Mouse (Mus musculus) forebrain, embryonic 13.5 days (tissue): ENCODE data around the gene Bbs10. TPM values are rescaled to one million over a fixed set of nuclear protein-coding genes. Genes with fewer than 3 reads are reported as not detected.

Experiments used
- ATAC-seq: fragments of 200-750 bp; cut with Nextera tagmentation; 2 replicates; pipeline ENCODE4 v1.8.0; 2017
- H3K27ac ChIP-seq: fragments of 300-500 bp; sonication (generic); 2 replicates; pipeline ENCODE4 v1.5.1; 2015; ENCODE audit warnings: inconsistent platforms, mild to moderate bottlenecking, moderate library complexity
- H3K27me3 ChIP-seq: fragments of 300-500 bp; sonication (generic); 2 replicates; pipeline ENCODE4 v1.6.1; 2015; ENCODE audit warnings: mild to moderate bottlenecking, inconsistent platforms
- H3K36me3 ChIP-seq: fragments of 300-500 bp; sonication (generic); 2 replicates; pipeline ENCODE4 v1.6.1; 2015; ENCODE audit warnings: mild to moderate bottlenecking, inconsistent platforms; ENCODE audit not compliant: poor library complexity, severe bottlenecking
- H3K4me1 ChIP-seq: fragments of 300-500 bp; sonication (generic); 2 replicates; pipeline ENCODE4 v1.6.1; 2015; ENCODE audit warnings: inconsistent platforms
- H3K4me2 ChIP-seq: fragments of 300-500 bp; sonication (generic); 2 replicates; pipeline ENCODE4 v1.6.1; 2015; ENCODE audit warnings: inconsistent platforms, mild to moderate bottlenecking, moderate library complexity
- H3K4me3 ChIP-seq: fragments of 300-500 bp; sonication (generic); 2 replicates; pipeline ENCODE4 v1.5.1; 2015; ENCODE audit warnings: mild to moderate bottlenecking, inconsistent platforms
- H3K9ac ChIP-seq: fragments of 300-500 bp; sonication (generic); 2 replicates; pipeline ENCODE4 v1.6.1; 2015; ENCODE audit warnings: mild to moderate bottlenecking, inconsistent platforms
- H3K9me3 ChIP-seq: fragments of 300-500 bp; sonication (generic); replicated peaks from 2 replicates; pipeline ENCODE4 v1.6.1; 2016; ENCODE audit warnings: inconsistent platforms
- WGBS: fragments of 180-500 bp; shearing (Covaris S2); methylation state at CpG from one replicate; pipeline ENCODE4 v1.1.7; 2015; 5-methylcytosine and 5-hydroxymethylcytosine counted together
- polyA plus RNA-seq: library from polyadenylated mRNA; unstranded; fragments of >200 nt; fragmentation: Nextera tagmentation; extraction: Ambion mirVana; gene quantifications from 2 replicates; pipeline ENCODE4 v1.2.1, GENCODE M21; 2015

The Bbs10 gene
- polyA plus RNA-seq, 1 experiment from 2014 or later = 6.8 TPM

DNA sequence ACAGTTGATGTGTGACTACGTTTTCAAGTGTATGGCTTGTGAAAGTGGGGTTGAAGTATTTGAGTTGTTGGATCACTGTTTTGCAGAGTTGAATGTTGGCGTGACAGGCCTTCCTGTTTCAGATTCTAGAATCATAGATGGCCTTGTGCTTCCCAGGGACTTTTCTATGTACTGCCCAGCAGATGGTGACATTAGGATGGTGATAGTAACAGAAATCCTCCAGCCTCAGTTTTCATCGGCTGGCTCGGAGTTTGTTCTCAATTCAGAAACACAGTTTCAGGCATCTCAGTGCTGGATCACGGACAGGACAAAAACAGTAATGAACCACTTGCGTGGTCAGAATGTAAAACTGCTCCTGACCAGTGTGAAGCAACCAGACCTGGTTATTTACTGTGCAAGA is 1.1 kb downstream of the Bbs10 start:
- Histone ChIP-seq H3K27me3 (no peaks in the 10 kb centered on the region), H3K36me3 (no peaks in the 10 kb centered on the region), H3K4me1 (peaks cover 8% of the 10 kb centered on the region; the same call in 1 of the 2 replicates), H3K9me3 (no peaks in the 10 kb centered on the region), H3K9ac (no peak overlapping the region), H3K4me2 (peak overlapping the region; percentile 59), H3K27ac (no peak overlapping the region), H3K4me3 (no peak overlapping the region)
- ATAC-seq = no peak
- 83% methylated on average over 6 of the region's 6 CpGs for WGBS

DNA sequence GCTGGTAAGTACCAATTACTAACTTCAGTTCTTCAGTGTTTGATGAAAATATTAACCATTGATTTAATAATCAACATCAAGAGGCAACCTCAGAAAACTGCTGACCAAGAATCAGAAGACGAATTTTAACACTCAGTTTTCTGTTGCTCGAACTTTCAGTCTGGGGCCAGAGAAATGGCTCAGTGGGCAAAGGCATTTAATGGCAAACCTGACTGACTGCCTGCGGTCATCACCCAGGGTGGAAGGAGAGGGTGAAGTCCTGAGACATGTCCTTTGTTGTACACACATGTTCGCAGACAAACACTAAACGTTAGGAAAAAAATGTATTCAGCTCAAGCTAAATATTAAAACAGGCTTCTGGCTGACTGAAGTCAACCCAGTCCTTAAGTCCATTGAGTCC is 2.6 kb downstream of the Bbs10 start:
- Histone ChIP-seq H3K9me3 (no peaks in the 10 kb centered on the region), H3K4me2 (no peak overlapping the region), H3K27ac (no peak overlapping the region), H3K36me3 (no peaks in the 10 kb centered on the region), H3K9ac (no peak overlapping the region), H3K4me1 (peaks cover 8% of the 10 kb centered on the region; the same call in 1 of the 2 replicates), H3K4me3 (no peak overlapping the region), H3K27me3 (no peaks in the 10 kb centered on the region)
- ATAC-seq = no peak
- WGBS = 93% methylated on average over 5 of the region's 5 CpGs

DNA sequence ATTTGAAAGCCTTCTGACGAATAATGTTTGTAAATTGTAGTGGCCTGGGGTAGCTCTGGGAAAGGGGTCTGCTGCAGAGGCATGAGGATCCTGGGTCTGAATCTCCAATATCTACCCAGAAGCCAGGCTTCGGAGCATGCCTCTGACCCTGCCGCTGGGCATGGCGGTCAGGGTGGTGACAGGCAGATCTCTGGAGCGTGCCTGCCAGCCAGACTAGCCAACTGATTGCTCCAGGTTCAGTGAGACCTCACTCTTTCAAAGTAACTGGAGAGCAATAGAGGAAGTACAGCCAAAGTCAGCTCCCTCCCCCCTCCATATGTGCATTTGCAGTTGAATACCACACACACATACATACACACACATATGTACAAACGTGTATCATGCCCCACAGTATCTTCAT is 4.0 kb downstream of the Bbs10 start:
- H3K4me3 ChIP-seq = no peak overlapping the region
- ATAC-seq = no peak
- H3K27me3 ChIP-seq = no peaks in the 10 kb centered on the region
- no peaks in the 10 kb centered on the region for H3K36me3 ChIP-seq
- no peaks in the 10 kb centered on the region for H3K9me3 ChIP-seq
- H3K4me1 ChIP-seq = peaks cover 8% of the 10 kb centered on the region; the same call in 1 of the 2 replicates
- H3K27ac ChIP-seq = no peak overlapping the region
- 95% methylated on average over 6 of the region's 6 CpGs for WGBS
- no peak overlapping the region for H3K9ac ChIP-seq
- H3K4me2 ChIP-seq = no peak overlapping the region

DNA sequence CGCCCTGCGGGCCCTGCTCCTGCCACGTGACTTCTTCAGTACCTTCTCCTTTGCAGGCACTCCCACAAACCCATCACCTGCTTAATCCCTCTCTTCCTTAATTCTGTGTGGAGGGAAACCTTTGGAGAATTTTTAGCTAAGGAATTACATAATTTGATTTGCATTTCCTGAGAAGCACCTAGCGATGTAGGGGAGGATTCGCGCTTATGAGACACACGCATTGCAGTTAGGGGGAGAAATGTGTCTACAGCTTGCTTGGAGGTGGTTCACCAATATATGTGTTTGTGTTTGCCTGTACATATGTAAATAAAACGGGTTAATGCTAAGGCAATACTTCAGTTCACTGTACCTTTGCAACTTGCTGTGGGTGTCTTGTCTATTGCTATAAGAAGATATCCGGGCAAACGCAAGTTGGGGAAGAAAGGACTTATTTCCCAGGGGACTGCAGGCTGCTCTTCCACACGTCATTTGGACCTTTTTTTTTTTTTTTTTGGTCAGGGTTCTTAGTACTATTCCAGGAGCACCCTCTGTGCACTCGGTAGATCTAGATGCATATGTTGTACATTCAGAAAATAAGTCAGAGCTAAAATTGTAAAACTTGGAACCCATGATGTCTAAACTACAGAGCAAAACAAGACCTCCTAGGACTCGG is 10.5 kb downstream of the Bbs10 start:
- 91% methylated on average over 13 of the region's 13 CpGs for WGBS
- Histone ChIP-seq H3K4me3 (no peak overlapping the region), H3K4me1 (no peaks in the 10 kb centered on the region), H3K9me3 (no peaks in the 10 kb centered on the region), H3K4me2 (no peak overlapping the region), H3K27me3 (no peaks in the 10 kb centered on the region), H3K27ac (no peak overlapping the region), H3K9ac (no peak overlapping the region), H3K36me3 (no peaks in the 10 kb centered on the region)
- ATAC-seq = no peak

DNA sequence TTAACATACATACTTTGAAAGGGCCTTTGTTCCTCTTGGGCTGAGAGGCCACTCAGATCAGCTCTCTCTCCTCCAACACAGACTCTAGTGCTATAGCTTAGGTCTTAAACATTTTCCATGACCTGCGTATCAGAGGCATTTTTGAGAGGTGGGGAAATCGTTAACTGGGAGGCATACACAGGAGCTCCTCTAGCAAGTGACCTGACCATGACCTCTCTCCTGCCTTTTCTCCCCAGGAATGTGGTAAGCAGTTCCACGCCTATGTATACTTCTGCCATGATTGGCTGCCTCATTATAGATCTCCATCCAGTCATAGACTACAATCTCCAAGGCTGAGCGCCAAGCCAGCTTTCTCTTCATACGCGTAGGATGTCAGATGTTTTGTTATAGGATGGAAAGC is 14.8 kb downstream of the Bbs10 start:
- Histone ChIP-seq H3K9me3 (no peaks in the 10 kb centered on the region), H3K36me3 (no peaks in the 10 kb centered on the region), H3K4me3 (no peak overlapping the region), H3K9ac (no peak overlapping the region), H3K4me1 (no peaks in the 10 kb centered on the region), H3K4me2 (no peak overlapping the region), H3K27ac (no peak overlapping the region), H3K27me3 (no peaks in the 10 kb centered on the region)
- 67% methylated on average over 6 of the region's 6 CpGs for WGBS
- ATAC-seq = no peak

DNA sequence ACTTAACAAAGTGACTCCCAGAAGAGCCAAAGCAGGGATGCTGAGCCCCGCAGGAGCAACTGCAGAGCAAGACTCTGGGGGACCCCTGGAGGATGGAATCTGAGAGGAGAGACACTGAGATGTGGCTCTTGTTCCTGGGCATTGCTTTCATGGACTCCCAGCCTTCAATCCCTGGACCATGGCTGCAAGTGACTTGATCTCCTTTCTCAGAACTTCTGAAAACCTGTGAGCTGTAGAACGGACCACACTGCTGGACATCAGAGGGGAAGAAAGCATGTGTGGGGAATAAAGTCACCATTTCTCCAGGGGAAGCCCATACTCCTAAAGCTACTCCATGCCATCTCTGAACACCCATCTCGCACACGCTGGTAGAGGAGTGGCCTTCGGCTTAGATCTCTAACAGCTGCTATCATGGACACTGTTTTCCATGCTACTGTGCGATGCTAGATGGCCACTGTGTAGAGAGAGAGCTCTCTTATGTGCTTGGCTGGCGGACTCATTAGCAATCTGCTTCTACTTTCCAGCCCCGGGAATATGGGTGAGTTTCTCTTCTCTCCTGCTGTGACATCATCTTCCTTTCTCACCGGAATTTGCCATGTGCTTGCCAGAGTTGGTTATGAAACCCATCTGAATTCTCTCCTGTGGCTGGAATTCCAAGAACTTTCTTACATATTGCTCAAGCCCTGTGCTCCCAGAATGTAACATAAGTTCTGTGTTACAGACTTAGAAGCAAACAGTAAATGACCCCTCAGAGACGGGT is 16.3 kb downstream of the Bbs10 start:
- no peaks in the 10 kb centered on the region for H3K36me3 ChIP-seq
- no peak for ATAC-seq
- H3K27ac ChIP-seq = no peak overlapping the region
- H3K9ac ChIP-seq = no peak overlapping the region
- no peak overlapping the region for H3K4me3 ChIP-seq
- no peaks in the 10 kb centered on the region for H3K27me3 ChIP-seq
- H3K4me2 ChIP-seq = no peak overlapping the region
- H3K4me1 ChIP-seq = no peaks in the 10 kb centered on the region
- 83% methylated on average over 10 of the region's 10 CpGs for WGBS
- no peaks in the 10 kb centered on the region for H3K9me3 ChIP-seq

DNA sequence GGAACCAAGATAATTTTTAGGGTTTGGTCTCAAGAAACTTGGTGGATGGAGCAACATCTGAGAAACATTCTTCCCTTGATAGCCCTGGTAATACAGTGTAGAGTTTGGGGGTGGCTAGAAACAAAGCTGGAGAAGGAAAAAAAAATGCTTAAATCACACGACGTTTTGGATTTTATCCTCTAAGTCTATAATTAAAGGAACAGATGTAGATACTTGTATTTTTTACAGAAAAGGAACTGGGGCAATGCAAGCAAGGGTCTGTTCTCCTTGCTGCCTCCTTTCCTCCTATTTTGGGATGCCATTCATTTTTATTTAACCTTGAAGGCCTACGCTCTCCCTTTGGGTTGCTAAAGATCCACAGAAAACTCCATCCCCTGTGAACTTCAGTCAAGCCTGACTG is 17.5 kb downstream of the Bbs10 start:
- no peak overlapping the region for H3K9ac ChIP-seq
- no peak overlapping the region for H3K4me2 ChIP-seq
- no peaks in the 10 kb centered on the region for H3K36me3 ChIP-seq
- no peak overlapping the region for H3K4me3 ChIP-seq
- WGBS = 91% methylated on average over 3 of the region's 3 CpGs
- no peaks in the 10 kb centered on the region for H3K4me1 ChIP-seq
- no peak for ATAC-seq
- H3K27ac ChIP-seq = no peak overlapping the region
- H3K9me3 ChIP-seq = no peaks in the 10 kb centered on the region
- H3K27me3 ChIP-seq = no peaks in the 10 kb centered on the region

DNA sequence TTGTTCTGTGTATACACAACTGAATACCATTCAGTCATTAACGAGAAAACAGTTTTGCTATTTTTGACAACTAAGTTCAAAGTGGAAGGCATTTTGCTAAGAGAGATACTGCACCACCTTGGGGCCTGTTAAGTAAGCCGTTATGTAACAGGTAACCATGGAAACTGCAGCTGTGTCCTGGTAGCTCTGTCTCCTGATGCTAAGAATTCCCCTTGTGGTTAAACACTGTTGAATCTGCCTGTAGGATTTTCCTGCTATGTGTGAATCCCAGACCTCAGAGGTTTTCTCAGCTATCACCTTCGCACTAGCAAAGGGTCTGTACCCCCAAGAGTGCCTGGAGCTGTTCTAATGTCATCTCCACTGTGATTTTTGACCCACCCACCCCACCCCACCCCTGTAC is 19.5 kb downstream of the Bbs10 start:
- 0 out of 2 replicates have a peak, but pooled peaks have one; percentile 57 for ATAC-seq
- Histone ChIP-seq H3K9me3 (no peaks in the 10 kb centered on the region), H3K4me3 (no peak overlapping the region), H3K4me1 (no peaks in the 10 kb centered on the region), H3K9ac (no peak overlapping the region), H3K27ac (no peak overlapping the region), H3K36me3 (no peaks in the 10 kb centered on the region), H3K4me2 (no peak overlapping the region), H3K27me3 (no peaks in the 10 kb centered on the region)
- 68% methylated on average over 3 of the region's 3 CpGs for WGBS

DNA sequence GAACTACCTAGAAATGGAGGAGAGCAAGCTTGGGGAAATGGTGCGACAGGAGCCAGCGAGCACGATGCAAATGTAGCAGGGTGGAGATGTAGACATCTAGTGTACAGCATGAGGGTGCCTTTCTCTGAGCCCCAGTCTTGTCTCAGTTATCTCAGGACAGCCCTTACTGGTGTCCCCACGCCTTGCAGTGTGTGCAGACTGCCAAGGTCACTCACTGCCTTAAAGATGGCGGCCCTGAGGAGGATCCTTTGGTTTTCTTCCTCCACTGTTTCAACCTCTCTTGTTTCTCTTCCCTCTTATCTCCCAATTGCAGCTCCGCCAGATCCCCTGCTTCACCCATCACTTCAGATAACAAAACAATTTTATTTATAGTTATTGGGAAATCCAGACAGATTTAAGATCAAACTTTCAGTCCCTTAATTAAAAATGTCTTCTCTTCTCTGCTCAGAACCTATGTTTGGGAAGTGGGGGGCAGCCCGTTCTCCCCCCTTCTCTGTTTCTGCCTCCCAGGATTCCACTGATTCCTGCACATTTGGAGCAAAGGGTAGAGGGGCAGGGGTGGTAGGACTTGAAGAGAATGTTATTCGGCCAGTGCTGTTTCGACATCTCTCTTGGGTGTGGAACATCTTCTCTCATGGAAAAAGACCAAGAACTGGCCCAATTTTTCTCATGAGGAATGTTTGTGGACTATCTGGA is 20.5 kb downstream of the Bbs10 start:
- Histone ChIP-seq H3K27ac (no peak overlapping the region), H3K27me3 (no peaks in the 10 kb centered on the region), H3K9me3 (no peaks in the 10 kb centered on the region), H3K4me1 (no peaks in the 10 kb centered on the region), H3K9ac (no peak overlapping the region), H3K4me3 (no peak overlapping the region), H3K4me2 (no peak overlapping the region), H3K36me3 (no peaks in the 10 kb centered on the region)
- WGBS = 91% methylated on average over 9 of the region's 9 CpGs
- ATAC-seq = no peak

DNA sequence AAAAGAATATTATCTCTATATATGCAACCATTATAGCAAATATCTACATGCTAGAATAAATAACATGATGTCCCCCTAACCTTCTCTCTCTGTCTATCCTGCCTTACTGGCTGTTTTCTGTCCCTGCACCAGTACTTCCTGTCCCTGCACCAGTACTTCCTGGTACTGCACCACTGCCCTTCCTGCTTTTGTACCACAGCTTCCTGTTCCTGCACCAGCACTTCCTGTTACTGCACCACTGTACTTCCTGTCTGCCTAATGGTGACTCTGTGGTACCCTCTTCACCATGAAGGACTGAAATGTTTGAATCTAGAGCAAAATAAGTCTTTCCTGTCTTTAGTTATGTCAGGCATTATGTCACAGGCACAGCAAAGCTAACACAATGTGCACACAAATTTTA is 22.1 kb downstream of the Bbs10 start:
- H3K4me1 ChIP-seq = no peaks in the 10 kb centered on the region
- H3K27ac ChIP-seq = no peak overlapping the region
- H3K4me2 ChIP-seq = no peak overlapping the region
- H3K27me3 ChIP-seq = no peaks in the 10 kb centered on the region
- H3K4me3 ChIP-seq = no peak overlapping the region
- ATAC-seq = no peak
- H3K36me3 ChIP-seq = no peaks in the 10 kb centered on the region
- H3K9ac ChIP-seq = no peak overlapping the region
- no peaks in the 10 kb centered on the region for H3K9me3 ChIP-seq

DNA sequence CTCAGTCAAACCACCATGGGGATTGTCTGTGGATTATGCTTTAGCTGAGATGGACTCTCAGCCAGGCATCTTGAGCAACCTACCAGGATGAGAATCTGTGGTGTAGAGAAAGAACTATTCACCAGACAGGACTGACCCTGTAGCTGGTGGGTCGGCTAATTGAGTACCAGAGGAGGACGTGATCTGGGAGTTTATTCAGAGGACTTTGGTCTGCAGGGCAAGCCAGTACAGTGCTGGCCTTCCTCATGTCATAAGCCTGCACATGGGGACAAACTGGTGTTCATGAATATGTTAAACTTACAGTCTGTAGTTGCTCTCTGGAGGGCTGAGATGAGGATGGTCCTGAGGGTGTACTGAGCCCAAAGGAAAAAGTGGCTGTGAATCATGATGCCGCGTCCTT is 29.5 kb downstream of the Bbs10 start:
- H3K27ac ChIP-seq = no peak overlapping the region
- WGBS = 87% methylated on average over 4 of the region's 4 CpGs
- ATAC-seq = no peak
- no peak overlapping the region for H3K4me2 ChIP-seq
- no peak overlapping the region for H3K9ac ChIP-seq
- no peaks in the 10 kb centered on the region for H3K9me3 ChIP-seq
- H3K4me3 ChIP-seq = no peak overlapping the region
- H3K27me3 ChIP-seq = no peaks in the 10 kb centered on the region
- no peaks in the 10 kb centered on the region for H3K36me3 ChIP-seq
- no peaks in the 10 kb centered on the region for H3K4me1 ChIP-seq

DNA sequence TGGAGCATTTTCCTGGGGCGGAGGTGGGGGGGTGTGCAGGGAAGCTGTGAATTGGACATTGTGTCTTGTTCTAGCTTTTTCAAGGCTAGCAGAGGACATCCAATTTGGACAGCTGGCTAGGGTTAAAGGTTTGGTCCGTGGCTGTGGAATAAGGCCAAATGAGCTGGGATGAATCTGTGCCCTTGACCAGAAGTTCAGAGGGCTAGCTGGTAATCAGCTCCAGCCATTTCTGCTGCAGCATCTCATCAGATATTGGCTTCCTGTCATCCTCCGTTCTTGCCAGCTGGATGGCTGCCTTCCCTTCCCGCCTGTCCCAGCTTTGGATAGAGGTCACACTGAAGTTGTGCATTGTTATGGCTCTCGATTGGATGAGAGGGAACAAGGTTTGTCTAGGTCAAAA is 30.8 kb downstream of the Bbs10 start:
- 90% methylated on average over 5 of the region's 5 CpGs for WGBS
- Histone ChIP-seq H3K27me3 (no peaks in the 10 kb centered on the region), H3K4me2 (no peak overlapping the region), H3K36me3 (no peaks in the 10 kb centered on the region), H3K27ac (no peak overlapping the region), H3K9me3 (no peaks in the 10 kb centered on the region), H3K4me1 (no peaks in the 10 kb centered on the region), H3K4me3 (no peak overlapping the region), H3K9ac (no peak overlapping the region)
- no peak for ATAC-seq
